Mouse (Mus musculus): ENCODE results near the gene Jup.

- TF ChIP-seq EP300 (IDR thresholded peaks at IDR 0.05) (no peak), CTCF (IDR thresholded peaks at IDR 0.05) (no peak)
These were observed 14.9 kb downstream of the Jup start for GRCm38 (mm10) chr11:100382682-100383081.
